Mouse (Mus musculus) erythroblast, embryonic 14.5 days (primary cell): ENCODE results near the gene Ttc7.

Source experiments
- GATA1 ChIP-seq: IDR thresholded peaks from 2 replicates; pipeline ENCODE4 v1.6.1; 2012; ENCODE audit warnings: low read length, inconsistent platforms, mixed read lengths
- TAL1 ChIP-seq: IDR thresholded peaks from 3 replicates; pipeline ENCODE4 v1.6.1; 2012; ENCODE audit warnings: low read length, inconsistent platforms, mixed read lengths

GRCm38 (mm10) chr17:87283755-87284481 is 1.2 kb downstream of the Ttc7 start:
- no peak for TF ChIP-seq GATA1
- no peak for TF ChIP-seq TAL1
